Mouse (Mus musculus) cortical plate, adult 2 months (tissue): ENCODE results near the gene Spag6. TPM values are rescaled to one million over a fixed set of nuclear protein-coding genes. Genes with fewer than 3 reads are reported as not detected.

Experiments used
- H3K27ac ChIP-seq: fragments of 200-500 bp; 2 replicates; pipeline ENCODE4 v1.5.1; 2012; ENCODE audit warnings: low read length, control low read depth, inconsistent platforms; ENCODE audit not compliant: insufficient read depth
- H3K4me1 ChIP-seq: fragments of 200-500 bp; 2 replicates; pipeline ENCODE4 v1.6.1; 2011; ENCODE audit warnings: low read length; ENCODE audit not compliant: control insufficient read depth, insufficient read depth
- H3K4me3 ChIP-seq: fragments of 200-500 bp; 2 replicates; pipeline ENCODE4 v1.5.1; 2011; ENCODE audit warnings: mild to moderate bottlenecking, low read length, control low read depth; ENCODE audit not compliant: insufficient read depth
- CTCF ChIP-seq: fragments of 200-500 bp; IDR thresholded peaks from 2 replicates; pipeline ENCODE4 v1.5.1; 2011; ENCODE audit warnings: mild to moderate bottlenecking, control low read depth, low read length; ENCODE audit not compliant: insufficient read depth; ENCODE audit errors: extremely low read depth
- POLR2A ChIP-seq: fragments of 200-500 bp; IDR thresholded peaks from 2 replicates; pipeline ENCODE4 v1.6.1; 2011; ENCODE audit warnings: mild to moderate bottlenecking, low read length, control low read depth; ENCODE audit not compliant: insufficient read depth; ENCODE audit errors: extremely low read depth
- polyA plus RNA-seq: library from polyadenylated mRNA; depleted of rRNA; stranded (reverse); fragments of >200 nt; gene quantifications from 2 replicates; pipeline ENCODE4 v1.2.3, GENCODE M21; 2012

Spag6 gene
- polyA plus RNA-seq, 1 experiment, result 6.7 TPM

DNA sequence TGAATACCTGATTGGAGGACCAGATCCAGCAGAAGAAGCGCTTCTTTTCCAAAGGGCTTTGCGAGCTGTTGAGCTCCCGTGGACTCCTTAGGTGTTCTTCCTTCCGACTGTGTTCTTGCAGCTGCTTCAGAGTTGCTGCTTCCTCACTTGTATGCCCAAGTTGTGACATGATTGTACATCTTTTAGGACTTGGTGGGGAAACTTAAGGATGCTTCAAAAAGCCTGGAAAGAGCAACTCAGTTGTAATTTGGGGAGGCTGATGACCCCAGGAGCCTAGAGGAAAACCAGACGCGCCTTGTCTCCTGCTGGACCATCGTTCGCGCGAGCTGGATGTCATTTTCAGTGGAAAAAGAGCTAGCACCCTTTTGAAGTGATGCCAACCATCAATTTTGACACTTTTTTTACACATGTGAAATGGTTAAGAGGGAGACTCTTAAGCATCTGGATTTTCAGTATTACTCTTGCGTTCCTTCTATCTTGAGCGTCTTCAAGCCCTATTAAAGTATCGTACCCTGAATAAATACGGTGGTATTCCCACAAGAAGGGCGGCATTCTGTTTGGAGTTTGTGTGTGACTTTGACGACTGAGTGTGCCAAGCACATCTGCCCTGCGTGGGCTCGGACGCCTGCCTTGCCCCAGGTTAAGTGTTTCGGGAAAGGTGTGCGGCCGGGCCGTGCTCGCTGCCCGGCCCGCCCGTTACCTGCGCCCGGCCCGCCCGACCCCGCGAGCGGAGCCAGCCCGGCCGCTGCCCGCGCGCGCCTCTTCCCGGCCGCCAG lies 18.0 kb upstream of the Spag6 start:
- no peak for TF ChIP-seq POLR2A
- TF ChIP-seq CTCF, result no peak
- peaks cover 6% of the 10 kb centered on the region; the same call in 1 of the 2 replicates for H3K4me1 ChIP-seq
- H3K4me3 ChIP-seq, result peak overlapping the region; percentile 49
- H3K27ac ChIP-seq, result 0 out of 2 replicates have a peak overlapping the region, but pooled peaks have one; percentile 21

DNA sequence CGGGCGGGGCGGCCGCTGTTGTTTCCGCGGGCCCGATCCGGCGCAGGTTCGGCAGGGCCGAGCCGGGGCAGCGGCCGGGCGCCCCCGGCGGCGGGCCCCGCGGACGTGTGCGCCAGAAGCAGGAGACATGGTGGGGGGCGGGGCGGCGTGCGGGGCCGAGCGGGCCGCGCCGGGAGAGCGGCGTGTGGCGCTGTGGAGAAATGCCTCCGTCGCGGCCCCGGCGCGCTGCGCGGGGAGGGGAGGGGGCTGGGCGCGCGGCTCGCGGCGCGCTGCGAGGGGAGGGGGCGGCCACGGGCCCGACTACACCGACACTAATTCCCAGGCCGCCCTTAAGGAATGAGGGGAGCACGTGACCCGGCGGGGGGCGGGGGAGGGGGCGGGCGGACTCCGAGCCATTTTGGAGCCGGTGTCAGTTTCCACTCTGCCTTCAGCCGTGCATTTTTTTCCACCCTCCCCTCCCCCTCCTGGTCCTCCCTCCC lies 17.3 kb upstream of the Spag6 start:
- Histone ChIP-seq H3K4me1 (peaks cover 6% of the 10 kb centered on the region; the same call in 1 of the 2 replicates), H3K27ac (no peak overlapping the region), H3K4me3 (peak overlapping the region; percentile 49; the same call in 1 of the 2 replicates)
- TF ChIP-seq CTCF, result no peak
- 0 out of 2 replicates have a peak, but pooled peaks have one; percentile 30 for TF ChIP-seq POLR2A

DNA sequence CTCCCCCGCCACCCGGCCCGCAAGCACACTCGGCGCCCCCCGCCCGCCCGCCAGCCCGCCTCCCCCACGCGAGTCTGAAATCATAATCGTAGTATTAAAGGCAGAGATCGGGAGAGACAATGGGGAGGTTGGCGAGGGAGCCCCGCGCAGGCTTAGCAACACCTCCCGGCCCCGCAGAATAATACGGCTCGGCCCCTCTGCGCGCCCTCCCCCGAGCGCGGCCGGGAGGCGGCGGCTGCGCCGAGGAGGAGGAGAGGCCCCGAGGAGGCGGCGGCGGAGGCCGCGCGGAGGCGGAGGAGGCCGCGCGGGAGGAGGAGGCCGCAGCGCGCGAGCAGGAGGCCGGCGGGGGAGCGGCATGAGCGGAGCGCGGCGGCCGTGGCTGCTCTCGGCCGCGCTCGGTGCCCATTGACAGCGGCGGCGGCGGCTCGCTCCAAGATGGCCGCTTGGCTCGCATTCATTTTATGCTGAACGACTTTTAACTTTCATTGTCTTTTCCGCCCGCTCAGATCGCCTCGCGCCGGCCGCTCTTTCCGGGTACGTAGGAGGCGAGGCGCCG lies 16.8 kb upstream of the Spag6 start, which contains the start of gene Bmi1:
TSS of gene Bmi1 (plus strand) at position 83 of the 556 bp plus-strand sequence.
- H3K4me1 ChIP-seq, result peaks cover 6% of the 10 kb centered on the region; the same call in 1 of the 2 replicates
- TF ChIP-seq CTCF (no peak), POLR2A (no peak)
- H3K27ac ChIP-seq, result peak within 1 kb of the TSS; percentile 100
- peak within 1 kb of the TSS; percentile 49 for H3K4me3 ChIP-seq

DNA sequence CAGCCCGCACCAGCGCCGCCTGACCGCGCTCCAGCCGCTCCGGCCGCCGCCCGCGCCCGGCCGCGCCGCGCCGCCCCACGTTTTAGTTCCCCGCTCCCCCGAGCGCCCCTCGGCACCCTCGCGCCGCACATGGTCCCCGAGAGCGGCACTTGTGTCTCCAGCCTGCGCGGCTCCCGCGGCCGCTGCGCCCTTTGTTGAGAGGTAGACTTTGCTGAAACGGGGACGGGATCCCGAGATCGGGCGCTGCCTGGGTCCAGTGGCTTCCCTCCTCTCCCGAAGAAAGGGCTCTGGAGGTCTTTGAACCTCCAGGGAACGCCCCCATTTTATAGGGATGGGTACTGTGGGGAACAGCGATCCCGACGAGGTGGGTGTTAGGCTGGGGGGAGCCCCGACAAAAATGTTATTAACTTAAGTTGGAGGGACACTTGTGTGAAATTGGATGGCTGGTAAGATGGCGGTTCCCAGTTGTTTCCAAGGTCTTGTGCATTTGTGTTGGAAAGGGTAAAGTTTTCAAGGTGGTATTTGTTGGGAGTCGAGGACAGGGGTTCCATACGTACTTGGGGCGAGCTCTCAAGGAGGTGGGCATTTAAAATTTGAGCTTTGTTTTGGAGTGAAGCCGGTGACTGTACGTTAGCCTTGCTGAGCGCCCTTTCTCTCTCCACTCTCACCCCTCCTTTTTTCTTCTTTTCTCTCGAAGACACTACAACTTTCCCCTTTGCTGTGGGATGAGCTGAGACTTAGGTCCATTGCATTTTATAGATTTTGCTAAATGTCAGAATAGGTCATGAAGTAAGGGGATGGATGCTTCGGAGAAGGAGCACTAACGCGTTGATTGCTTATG lies 16.0 kb upstream of the Spag6 start:
- peak overlapping the region; percentile 49 for H3K4me3 ChIP-seq
- H3K27ac ChIP-seq, result no peak overlapping the region
- TF ChIP-seq CTCF, result no peak
- no peak for TF ChIP-seq POLR2A
- H3K4me1 ChIP-seq, result peaks cover 6% of the 10 kb centered on the region; the same call in 1 of the 2 replicates

DNA sequence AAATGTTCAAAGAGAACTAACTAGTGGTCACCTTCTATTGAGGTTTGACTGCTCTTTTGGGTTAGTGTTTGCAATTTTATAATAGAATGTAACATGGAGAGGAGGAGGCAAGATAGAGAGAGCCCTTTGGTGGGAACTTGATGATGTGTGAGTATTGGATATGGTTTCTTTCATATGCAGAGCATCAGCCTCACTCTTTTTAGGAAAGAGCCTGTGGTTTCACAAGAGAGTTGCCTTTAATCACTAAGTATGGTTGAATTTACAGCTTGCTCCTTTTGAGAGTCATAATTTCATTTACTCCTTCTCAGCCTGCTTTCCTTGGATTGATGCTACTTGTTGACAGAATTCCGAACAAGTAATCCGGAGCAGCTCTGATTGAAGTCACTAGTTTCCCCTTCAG lies 14.1 kb upstream of the Spag6 start:
- peaks cover 6% of the 10 kb centered on the region; the same call in 1 of the 2 replicates for H3K4me1 ChIP-seq
- TF ChIP-seq POLR2A (no peak), CTCF (no peak)
- no peak overlapping the region for H3K27ac ChIP-seq
- H3K4me3 ChIP-seq, result no peak overlapping the region

DNA sequence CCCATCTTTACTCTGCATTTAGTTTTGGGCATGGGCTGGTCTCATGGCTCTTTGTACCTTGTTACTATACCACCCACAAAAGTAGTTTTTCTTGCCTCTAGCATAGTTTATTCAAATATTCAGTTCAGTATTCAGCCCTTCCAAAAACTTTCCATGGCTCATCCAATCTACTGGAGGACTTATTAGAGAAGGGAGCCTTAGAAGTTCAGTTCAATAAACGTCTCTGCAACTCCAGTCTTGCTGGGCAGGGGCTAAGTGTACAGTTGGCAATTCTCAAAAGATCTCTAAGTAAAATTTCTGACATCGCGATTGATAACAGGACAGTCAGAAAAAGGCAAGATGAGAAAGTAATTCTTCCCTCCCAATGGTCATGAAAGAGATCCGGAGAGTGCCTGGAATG lies 13.3 kb upstream of the Spag6 start:
- Histone ChIP-seq H3K27ac (no peak overlapping the region), H3K4me1 (peaks cover 6% of the 10 kb centered on the region; the same call in 1 of the 2 replicates), H3K4me3 (peak overlapping the region; percentile 9)
- TF ChIP-seq POLR2A (no peak), CTCF (no peak)

DNA sequence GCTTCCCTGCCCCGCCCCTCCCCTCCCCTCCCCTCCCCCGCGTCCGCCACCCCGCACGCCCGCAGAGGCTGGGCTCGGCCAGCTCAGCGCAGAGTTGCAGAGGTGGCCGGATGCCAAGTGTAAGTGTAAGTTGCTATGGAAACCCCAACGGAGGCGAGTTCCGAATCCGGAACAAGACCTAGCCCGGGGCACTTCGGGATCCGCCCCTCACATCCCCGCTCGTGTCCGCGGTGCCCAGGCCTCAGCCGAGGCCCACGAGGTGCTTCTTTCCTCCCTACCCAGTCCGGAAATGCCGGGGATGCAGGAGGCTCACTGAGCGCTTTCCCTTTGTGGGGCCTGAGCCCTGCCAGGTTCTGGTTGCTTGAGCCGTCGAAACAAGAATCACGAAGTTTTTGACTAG lies 12.9 kb upstream of the Spag6 start:
- TF ChIP-seq POLR2A (no peak), CTCF (no peak)
- Histone ChIP-seq H3K4me1 (peaks cover 6% of the 10 kb centered on the region; the same call in 1 of the 2 replicates), H3K4me3 (peak overlapping the region; percentile 9), H3K27ac (no peak overlapping the region)

DNA sequence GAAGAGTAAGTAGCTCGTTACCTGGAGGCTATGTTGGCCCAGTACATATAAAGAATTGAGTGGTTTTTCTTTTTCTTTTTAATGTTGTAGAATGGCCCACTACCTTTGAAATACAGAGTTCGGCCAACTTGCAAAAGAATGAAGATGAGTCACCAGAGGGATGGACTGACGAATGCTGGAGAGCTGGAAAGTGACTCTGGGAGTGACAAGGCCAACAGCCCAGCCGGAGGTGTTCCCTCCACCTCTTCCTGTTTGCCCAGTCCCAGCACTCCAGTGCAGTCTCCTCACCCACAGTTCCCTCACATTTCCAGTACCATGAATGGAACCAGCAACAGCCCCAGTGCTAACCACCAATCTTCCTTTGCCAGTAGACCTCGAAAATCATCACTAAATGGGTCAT lies 9.8 kb upstream of the Spag6 start:
- Histone ChIP-seq H3K4me3 (no peak overlapping the region), H3K27ac (no peak overlapping the region), H3K4me1 (peaks cover 4% of the 10 kb centered on the region; the same call in 1 of the 2 replicates)
- TF ChIP-seq POLR2A (no peak), CTCF (no peak)

DNA sequence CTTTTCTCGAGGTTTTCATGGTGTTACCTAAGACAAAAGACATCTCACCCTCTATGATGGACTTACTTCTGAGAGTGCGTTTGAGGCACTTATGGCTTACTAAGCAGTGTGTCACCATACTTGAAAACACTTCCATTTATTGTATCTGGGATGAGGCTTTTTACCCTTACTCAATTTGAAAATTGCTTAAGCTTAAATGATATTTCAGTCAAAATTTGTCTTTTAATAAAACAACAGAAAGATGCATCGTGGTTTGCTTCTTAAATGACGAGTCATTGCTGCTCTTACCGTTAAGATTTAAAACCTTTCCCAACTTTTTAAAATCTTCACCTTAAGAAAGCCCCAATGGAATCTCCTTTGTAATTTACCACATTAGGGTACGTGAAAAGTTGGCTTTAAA lies 7.4 kb upstream of the Spag6 start:
- H3K4me1 ChIP-seq, result no peaks in the 10 kb centered on the region; the same call in 1 of the 2 replicates
- TF ChIP-seq POLR2A (no peak), CTCF (no peak)
- no peak overlapping the region for H3K4me3 ChIP-seq
- H3K27ac ChIP-seq, result no peak overlapping the region
